Mouse (Mus musculus): ENCODE data around the gene Nova2. TPM values are rescaled to one million over a fixed set of nuclear protein-coding genes. Genes with fewer than 3 reads are reported as not detected.
A peak's percentile ranks its signal among the peaks of the same experiment; 100 is the strongest.

Nova2 gene
- polyA plus RNA-seq, 1 experiment from 2014 or later: 0.89 TPM

GRCm38 (mm10) chr7:18987747-18988146 lies 62.1 kb downstream of the Nova2 start:
- Histone ChIP-seq H3K4me2 (ENCODE audit: low read depth, low read length) (no peak overlapping the region), H3K36me3 (ENCODE audit: control insufficient read depth, insufficient read depth, low read length) (no peaks in the 10 kb centered on the region), H3K27me3 (ENCODE audit: control insufficient read depth, insufficient read depth, low read depth, low read length) (peaks cover 13% of the 10 kb centered on the region), H3K27ac (ENCODE audit: low read length) (no peak overlapping the region), H3K4me3 (ENCODE audit: low read length) (no peak overlapping the region), H3K9me3 (ENCODE audit: control insufficient read depth, low read length) (no peaks in the 10 kb centered on the region), H3K9ac (ENCODE audit: low read length) (no peak overlapping the region), H3K4me1 (replicated peaks; ENCODE audit: control insufficient read depth, insufficient read depth, low read length) (peaks cover 22% of the 10 kb centered on the region)
- ATAC-seq (ENCODE audit: low read depth): no peak
- 69% methylated on average over 13 of the region's 13 CpGs for WGBS

GRCm38 (mm10) chr7:18988780-18989179 lies 63.1 kb downstream of the Nova2 start:
- WGBS: 58% methylated on average over 6 of the region's 6 CpGs
- Histone ChIP-seq H3K9me3 (ENCODE audit: control insufficient read depth, low read length) (no peaks in the 10 kb centered on the region), H3K4me2 (ENCODE audit: low read depth, low read length) (no peak overlapping the region), H3K27me3 (ENCODE audit: control insufficient read depth, insufficient read depth, low read depth, low read length) (peaks cover 18% of the 10 kb centered on the region), H3K27ac (ENCODE audit: low read length) (no peak overlapping the region), H3K4me3 (ENCODE audit: low read length) (no peak overlapping the region), H3K36me3 (ENCODE audit: control insufficient read depth, insufficient read depth, low read length) (no peaks in the 10 kb centered on the region), H3K4me1 (replicated peaks; ENCODE audit: control insufficient read depth, insufficient read depth, low read length) (peaks cover 22% of the 10 kb centered on the region), H3K9ac (ENCODE audit: low read length) (no peak overlapping the region)
- ATAC-seq (ENCODE audit: low read depth): no peak

- Histone ChIP-seq H3K36me3 (ENCODE audit: control insufficient read depth, insufficient read depth, low read length) (no peaks in the 10 kb centered on the region), H3K9ac (ENCODE audit: low read length) (peak overlapping the region; percentile 47; the same call in 1 of the 2 replicates), H3K9me3 (ENCODE audit: control insufficient read depth, low read length) (no peaks in the 10 kb centered on the region), H3K27me3 (ENCODE audit: control insufficient read depth, insufficient read depth, low read depth, low read length) (peaks cover 18% of the 10 kb centered on the region), H3K4me2 (ENCODE audit: low read depth, low read length) (peak overlapping the region; percentile 86), H3K27ac (ENCODE audit: low read length) (no peak overlapping the region), H3K4me3 (ENCODE audit: low read length) (peak overlapping the region; percentile 60), H3K4me1 (replicated peaks; ENCODE audit: control insufficient read depth, insufficient read depth, low read length) (peaks cover 23% of the 10 kb centered on the region)
- ATAC-seq (ENCODE audit: low read depth): no peak
- 4% methylated on average over 5 of the region's 5 CpGs for WGBS
Observed at GRCm38 (mm10) chr7:18989995-18990394, 64.3 kb downstream of the Nova2 start.

GRCm38 (mm10) chr7:18990601-18991295 lies 65.1 kb downstream of the Nova2 start, which contains the start of gene Mypop:
Mypop (plus strand) TSS chr7:18991245.
- WGBS: under 1% methylated on average over 37 of the region's 37 CpGs
- H3K27ac ChIP-seq (ENCODE audit: low read length): peak within 1 kb of the TSS; percentile 77

GRCm38 (mm10) chr7:18991660-18992293 lies 66.1 kb downstream of the Nova2 start:
- 0 out of 2 replicates have a peak, but pooled peaks have one; percentile 6 for ATAC-seq (ENCODE audit: low read depth)
- under 1% methylated on average over 52 of the region's 59 CpGs for WGBS
- Histone ChIP-seq H3K4me2 (ENCODE audit: low read depth, low read length) (peak overlapping the region; percentile 86), H3K4me3 (ENCODE audit: low read length) (peak overlapping the region; percentile 60), H3K27me3 (ENCODE audit: control insufficient read depth, insufficient read depth, low read depth, low read length) (peaks cover 18% of the 10 kb centered on the region), H3K4me1 (replicated peaks; ENCODE audit: control insufficient read depth, insufficient read depth, low read length) (peaks cover 27% of the 10 kb centered on the region), H3K9ac (ENCODE audit: low read length) (peak overlapping the region; percentile 64), H3K27ac (ENCODE audit: low read length) (no peak overlapping the region), H3K36me3 (ENCODE audit: control insufficient read depth, insufficient read depth, low read length) (peaks cover 2% of the 10 kb centered on the region; the same call in 1 of the 2 replicates), H3K9me3 (ENCODE audit: control insufficient read depth, low read length) (no peaks in the 10 kb centered on the region)

More at GRCm38 (mm10) chr7:18990601-18991295, 65.1 kb downstream of the Nova2 start, which contains the start of gene Mypop:
- Histone ChIP-seq H3K9me3 (ENCODE audit: control insufficient read depth, low read length) (no peaks in the 10 kb centered on the region), H3K27me3 (ENCODE audit: control insufficient read depth, insufficient read depth, low read depth, low read length) (peaks cover 18% of the 10 kb centered on the region), H3K4me3 (ENCODE audit: low read length) (peak within 1 kb of the TSS; percentile 60), H3K36me3 (ENCODE audit: control insufficient read depth, insufficient read depth, low read length) (0 out of 2 replicates have a peak, but pooled peaks cover under 1% of the 10 kb centered on the region), H3K4me1 (replicated peaks; ENCODE audit: control insufficient read depth, insufficient read depth, low read length) (peaks cover 27% of the 10 kb centered on the region), H3K4me2 (ENCODE audit: low read depth, low read length) (peak within 1 kb of the TSS; percentile 86), H3K9ac (ENCODE audit: low read length) (peak within 1 kb of the TSS; percentile 64)
- ATAC-seq (ENCODE audit: low read depth): peak; percentile 95

GRCm38 (mm10) chr7:18992294-18992675 lies 66.6 kb downstream of the Nova2 start:
- peak overlapping the region; percentile 64 for H3K9ac ChIP-seq (ENCODE audit: low read length)
- no peak for ATAC-seq (ENCODE audit: low read depth)
- peaks cover 2% of the 10 kb centered on the region; the same call in 1 of the 2 replicates for H3K36me3 ChIP-seq (ENCODE audit: control insufficient read depth, insufficient read depth, low read length)
- H3K27ac ChIP-seq (ENCODE audit: low read length): no peak overlapping the region
- H3K4me3 ChIP-seq (ENCODE audit: low read length): peak overlapping the region; percentile 60
- H3K4me1 ChIP-seq (replicated peaks; ENCODE audit: control insufficient read depth, insufficient read depth, low read length): peaks cover 27% of the 10 kb centered on the region
- peak overlapping the region; percentile 86 for H3K4me2 ChIP-seq (ENCODE audit: low read depth, low read length)
- WGBS: 2% methylated on average over 31 of the region's 31 CpGs
- H3K9me3 ChIP-seq (ENCODE audit: control insufficient read depth, low read length): no peaks in the 10 kb centered on the region
- H3K27me3 ChIP-seq (ENCODE audit: control insufficient read depth, insufficient read depth, low read depth, low read length): peaks cover 18% of the 10 kb centered on the region

GRCm38 (mm10) chr7:18993036-18993435 lies 67.3 kb downstream of the Nova2 start:
- no peak for ATAC-seq (ENCODE audit: low read depth)
- 86% methylated on average over 5 of the region's 5 CpGs for WGBS
- H3K27ac ChIP-seq (ENCODE audit: low read length): no peak overlapping the region
- H3K4me3 ChIP-seq (ENCODE audit: low read length): no peak overlapping the region
- peak overlapping the region; percentile 86; the same call in 1 of the 2 replicates for H3K4me2 ChIP-seq (ENCODE audit: low read depth, low read length)
- H3K27me3 ChIP-seq (ENCODE audit: control insufficient read depth, insufficient read depth, low read depth, low read length): peaks cover 18% of the 10 kb centered on the region
- H3K9ac ChIP-seq (ENCODE audit: low read length): no peak overlapping the region
- H3K9me3 ChIP-seq (ENCODE audit: control insufficient read depth, low read length): no peaks in the 10 kb centered on the region
- H3K36me3 ChIP-seq (ENCODE audit: control insufficient read depth, insufficient read depth, low read length): peaks cover 2% of the 10 kb centered on the region; the same call in 1 of the 2 replicates
- peaks cover 27% of the 10 kb centered on the region for H3K4me1 ChIP-seq (replicated peaks; ENCODE audit: control insufficient read depth, insufficient read depth, low read length)

GRCm38 (mm10) chr7:18998835-18999234 lies 73.1 kb downstream of the Nova2 start:
- H3K9ac ChIP-seq (ENCODE audit: low read length): no peak overlapping the region
- no peaks in the 10 kb centered on the region for H3K9me3 ChIP-seq (ENCODE audit: control insufficient read depth, low read length)

GRCm38 (mm10) chr7:19000421-19000820 lies 74.7 kb downstream of the Nova2 start:
- Histone ChIP-seq H3K27ac (ENCODE audit: low read length) (peak overlapping the region; percentile 21; the same call in 1 of the 2 replicates), H3K4me1 (replicated peaks; ENCODE audit: control insufficient read depth, insufficient read depth, low read length) (peaks cover 19% of the 10 kb centered on the region), H3K27me3 (ENCODE audit: control insufficient read depth, insufficient read depth, low read depth, low read length) (no peaks in the 10 kb centered on the region), H3K36me3 (ENCODE audit: control insufficient read depth, insufficient read depth, low read length) (peaks cover 4% of the 10 kb centered on the region), H3K4me2 (ENCODE audit: low read depth, low read length) (peak overlapping the region; percentile 47), H3K9ac (ENCODE audit: low read length) (peak overlapping the region; percentile 66), H3K9me3 (ENCODE audit: control insufficient read depth, low read length) (no peaks in the 10 kb centered on the region), H3K4me3 (ENCODE audit: low read length) (peak overlapping the region; percentile 47)
- ATAC-seq (ENCODE audit: low read depth): no peak
- WGBS: 43% methylated on average over 9 of the region's 10 CpGs

More at GRCm38 (mm10) chr7:18998835-18999234, 73.1 kb downstream of the Nova2 start:
- H3K27ac ChIP-seq (ENCODE audit: low read length): no peak overlapping the region
- no peak for ATAC-seq (ENCODE audit: low read depth)
- peaks cover 17% of the 10 kb centered on the region for H3K4me1 ChIP-seq (replicated peaks; ENCODE audit: control insufficient read depth, insufficient read depth, low read length)
- H3K4me3 ChIP-seq (ENCODE audit: low read length): no peak overlapping the region
- 36% methylated on average over 9 of the region's 9 CpGs for WGBS
- no peaks in the 10 kb centered on the region for H3K27me3 ChIP-seq (ENCODE audit: control insufficient read depth, insufficient read depth, low read depth, low read length)
- no peak overlapping the region for H3K4me2 ChIP-seq (ENCODE audit: low read depth, low read length)
- H3K36me3 ChIP-seq (ENCODE audit: control insufficient read depth, insufficient read depth, low read length): peaks cover 2% of the 10 kb centered on the region; the same call in 1 of the 2 replicates
